Mouse (Mus musculus) left cerebral cortex, adult 2 months (tissue): ENCODE measurements around the gene Grk3. TPM values are rescaled to one million over a fixed set of nuclear protein-coding genes. Genes with fewer than 3 reads are reported as not detected.
A peak's percentile ranks its signal among the peaks of the same experiment; 100 is the strongest.

ENCODE experiments used
- DNase-seq, 2 experiments: peaks; one replicate each; pipeline ENCODE4 v3.0.0; 2021 to 2022; ENCODE audit warnings: low spot score in 2 of 2, mixed read lengths in 1 of 2; ENCODE audit errors: extremely low spot score in 1 of 2
- H3K27ac ChIP-seq: fragments of 200-600 bp; 2 replicates; pipeline ENCODE4 v1.8.1; 2022
- H3K4me3 ChIP-seq: fragments of 200-600 bp; 2 replicates; pipeline ENCODE4 v1.8.1; 2022
- CTCF ChIP-seq: fragments of 200-600 bp; IDR thresholded peaks from 2 replicates; pipeline ENCODE4 v1.8.1; 2022; ENCODE audit warnings: antibody characterized with exemption, mild to moderate bottlenecking, moderate library complexity
- intact Hi-C: fragments of 180-260 bp; cut with DNase I; formaldehyde crosslinking; loops from one replicate; pipeline ENCODE4 v1.15.1; 2025
- long read RNA-seq, 2 experiments: library from polyadenylated mRNA; stranded (forward); transcript quantifications; one replicate each; pipeline ENCODE4 v2.0.0; 2021; ENCODE audit warnings: borderline mapping rate in 2 of 2
- total RNA-seq, 2 experiments: library from RNA; stranded (reverse); gene quantifications; 2 replicates each; pipeline ENCODE4 v1.2.3; 2021

Grk3 gene
- total RNA-seq = 10 to 100 TPM; 83.4 to 87.5 TPM
- long read RNA-seq, experiment 1, full-length matches to known transcripts = 100 of 135 reads
- long read RNA-seq, experiment 1, partial matches to known transcripts = 6 of 135 reads
- long read RNA-seq, experiment 1, other reads (novel, unspliced or antisense) = 29 of 135 reads
- long read RNA-seq, experiment 2, full-length matches to known transcripts = 83 of 116 reads
- long read RNA-seq, experiment 2, partial matches to known transcripts = 21 of 116 reads
- long read RNA-seq, experiment 2, other reads (novel, unspliced or antisense) = 12 of 116 reads

DNA sequence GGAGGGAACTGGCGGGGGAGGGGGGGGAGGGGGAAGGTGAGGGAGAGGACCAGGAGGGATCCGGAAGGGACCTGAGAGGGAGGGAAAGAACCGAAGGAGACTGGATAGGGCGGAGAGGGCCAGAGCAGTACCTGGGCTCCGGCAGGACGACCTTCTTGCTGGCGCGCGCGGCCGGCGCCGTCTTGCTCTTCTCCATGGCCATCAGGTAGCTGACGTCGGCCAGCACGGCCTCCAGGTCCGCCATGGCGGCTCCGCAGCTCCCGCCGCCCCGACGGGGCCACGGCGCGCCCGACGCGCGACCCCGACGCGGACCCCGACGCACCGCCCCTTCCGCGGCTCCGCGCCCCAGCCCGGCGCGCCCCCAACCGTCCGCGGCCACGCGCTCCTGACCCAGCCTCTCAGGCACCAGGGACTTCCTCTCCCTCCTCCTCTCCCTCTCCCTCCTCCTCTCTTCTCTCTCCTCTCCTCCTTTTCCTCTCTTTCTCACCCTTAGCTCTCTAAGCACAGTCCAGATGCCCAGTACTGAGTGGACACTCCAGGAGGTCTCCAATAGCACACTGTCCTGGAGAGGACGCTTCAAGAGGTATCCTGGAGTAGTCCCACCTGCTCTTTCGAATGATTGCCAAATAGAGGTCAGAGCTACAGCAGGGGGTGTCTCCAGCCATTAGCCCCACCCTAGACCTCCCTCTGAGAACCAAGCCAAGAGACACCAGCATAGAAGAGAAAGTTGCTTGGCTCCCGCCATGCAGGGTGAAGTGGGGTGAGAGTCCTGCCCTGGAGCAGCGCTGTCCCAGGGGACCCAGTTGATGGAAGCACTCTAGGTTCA, at the start of gene Grk3:
Grk3 (minus strand) TSS at position 556 of the 826 bp plus-strand sequence.
- TF ChIP-seq CTCF = no peak
- Histone ChIP-seq H3K4me3 (peak within 1 kb of the TSS; percentile 73), H3K27ac (peak within 1 kb of the TSS; percentile 91)
- DNase-seq = peak; percentile 74 to 77
- intact Hi-C loops = loop anchor here (2.0 to 5.0 kb wide), 2 partner anchors 33 to 83 kb away; no protein-coding TSS in a partner anchor

DNA sequence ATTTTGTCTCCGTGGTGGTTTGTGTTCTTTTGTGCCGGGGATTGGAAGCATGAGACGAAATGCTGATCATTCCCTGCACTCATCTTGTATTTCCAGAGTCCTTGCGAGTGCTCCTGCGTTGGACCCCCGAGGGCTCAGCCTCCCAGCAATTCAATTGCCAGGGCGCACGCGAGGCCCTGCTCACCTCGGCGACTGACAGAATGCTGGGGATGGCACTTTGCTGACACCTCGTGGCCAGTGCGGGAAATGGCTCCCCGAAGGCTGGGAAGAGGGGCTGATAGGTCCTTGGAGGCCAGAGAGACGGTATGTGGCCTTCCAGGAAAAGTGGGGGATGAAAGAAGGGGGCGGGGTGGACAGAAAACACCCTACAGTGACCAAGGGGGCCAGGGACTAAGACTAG, 38.7 kb upstream of the Grk3 start:
- H3K27ac ChIP-seq = no peak overlapping the region
- no peak overlapping the region for H3K4me3 ChIP-seq
- intact Hi-C loops = loop anchor here (1.0 to 10.0 kb wide), 3 partner anchors 183 to 622 kb away; partner anchors contain the start of gene Sez6l
- DNase-seq = peak; percentile 78 to 89
- peak; percentile 85 for TF ChIP-seq CTCF

DNA sequence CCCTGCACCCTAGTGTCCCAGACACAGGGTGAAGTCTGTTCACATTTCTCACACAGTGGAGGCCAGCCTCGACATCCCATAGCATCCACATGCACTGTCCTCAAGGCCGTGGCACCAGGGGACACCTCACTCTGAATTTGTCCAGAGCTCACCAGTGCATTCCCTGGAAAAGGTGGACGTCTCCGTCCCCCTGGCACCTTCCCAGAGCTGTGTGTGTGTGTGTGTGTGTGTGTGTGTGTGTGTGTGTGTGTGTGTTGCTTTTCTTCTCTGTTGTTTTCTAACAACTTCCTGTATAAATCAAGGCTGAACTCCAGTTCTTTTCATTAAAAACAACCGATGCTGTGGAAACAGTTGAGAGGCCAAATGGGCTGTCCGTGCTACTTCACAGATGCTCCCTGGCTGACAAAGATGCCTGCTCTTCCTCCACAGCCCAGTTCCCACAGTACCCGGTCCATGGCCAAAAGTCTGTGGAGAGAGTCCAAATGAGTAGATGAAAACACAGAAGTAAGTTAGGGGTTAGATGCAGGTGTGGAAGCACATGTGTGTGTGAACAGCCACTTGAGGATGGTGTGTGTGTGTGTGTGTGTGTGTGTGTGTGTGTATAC, 35.1 kb upstream of the Grk3 start:
- no peak for DNase-seq
- Histone ChIP-seq H3K4me3 (no peak overlapping the region), H3K27ac (peak overlapping the region; percentile 24; the same call in 1 of the 2 replicates)
- no peak for TF ChIP-seq CTCF
- intact Hi-C loops = loop anchor here (5.0 to 10.0 kb wide), 2 partner anchors 476 to 618 kb away; partner anchors contain the start of gene Sez6l

DNA sequence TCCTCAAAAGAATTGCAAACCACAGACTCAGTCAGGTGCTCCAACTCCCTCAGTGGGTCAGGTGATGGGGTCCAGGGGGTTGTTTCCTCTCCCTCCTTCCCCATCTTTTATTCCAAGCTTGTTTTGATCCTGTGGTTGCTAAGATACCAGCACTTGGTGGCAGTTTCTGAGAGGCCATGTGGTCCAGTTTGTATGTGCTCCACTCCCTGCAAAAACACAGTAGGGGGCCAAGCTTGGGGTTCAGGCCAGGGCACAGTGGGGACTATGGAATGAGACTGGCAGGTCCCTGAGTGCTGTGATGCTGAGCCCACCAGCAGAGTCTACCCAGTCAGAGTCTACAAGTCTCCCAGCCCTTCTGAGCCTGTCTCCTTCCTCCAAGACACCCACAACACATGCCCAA, 34.3 kb upstream of the Grk3 start:
- Histone ChIP-seq H3K4me3 (no peak overlapping the region), H3K27ac (peak overlapping the region; percentile 48; the same call in 1 of the 2 replicates)
- intact Hi-C loops = loop anchor here (2.0 to 10.0 kb wide), 3 partner anchors 35 to 618 kb away; partner anchors contain the start of genes Grk3 and Sez6l
- TF ChIP-seq CTCF = no peak
- peak in 1 of 2 experiments; percentile 23 for DNase-seq

DNA sequence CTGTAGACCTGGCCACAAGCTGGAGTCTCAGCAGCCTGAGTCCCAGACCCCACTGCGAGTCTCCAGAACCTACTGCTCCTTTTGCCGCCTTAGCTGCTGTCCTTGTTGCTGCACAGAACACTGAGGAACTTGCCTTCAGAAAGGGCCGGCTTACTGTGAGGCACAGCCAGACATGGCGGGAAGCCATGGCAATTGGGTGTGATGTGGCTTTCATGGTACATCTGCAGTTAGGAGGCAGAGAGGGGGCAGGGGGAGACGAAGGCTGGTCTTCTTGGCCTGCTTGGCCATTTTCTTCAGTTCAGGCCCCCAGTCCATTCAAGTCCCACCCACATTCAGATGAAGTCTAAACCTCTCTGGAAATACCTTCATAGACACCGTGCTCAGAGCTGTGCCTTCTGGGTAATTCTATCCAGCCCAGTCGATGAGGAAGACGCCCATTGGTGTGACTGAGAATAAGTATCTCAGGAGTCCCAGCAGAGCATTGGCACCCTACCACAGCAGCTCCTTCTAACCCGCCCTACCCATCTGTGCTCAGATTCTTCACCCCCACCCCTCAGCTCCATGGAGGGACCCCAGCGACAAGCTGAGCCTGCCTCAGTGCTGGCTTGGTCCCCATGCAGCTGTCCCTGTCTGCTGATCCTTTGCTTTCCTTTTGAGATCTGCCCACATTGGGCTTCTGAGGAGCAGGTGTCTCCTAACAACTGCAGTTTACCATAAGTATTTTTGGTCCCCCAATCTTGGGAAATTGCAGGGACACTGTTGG, 30.1 kb upstream of the Grk3 start:
- intact Hi-C loops = no loop called here
- peak overlapping the region; percentile 54; the same call in 1 of the 2 replicates for H3K27ac ChIP-seq
- TF ChIP-seq CTCF = no peak
- H3K4me3 ChIP-seq = no peak overlapping the region
- DNase-seq = no peak

DNA sequence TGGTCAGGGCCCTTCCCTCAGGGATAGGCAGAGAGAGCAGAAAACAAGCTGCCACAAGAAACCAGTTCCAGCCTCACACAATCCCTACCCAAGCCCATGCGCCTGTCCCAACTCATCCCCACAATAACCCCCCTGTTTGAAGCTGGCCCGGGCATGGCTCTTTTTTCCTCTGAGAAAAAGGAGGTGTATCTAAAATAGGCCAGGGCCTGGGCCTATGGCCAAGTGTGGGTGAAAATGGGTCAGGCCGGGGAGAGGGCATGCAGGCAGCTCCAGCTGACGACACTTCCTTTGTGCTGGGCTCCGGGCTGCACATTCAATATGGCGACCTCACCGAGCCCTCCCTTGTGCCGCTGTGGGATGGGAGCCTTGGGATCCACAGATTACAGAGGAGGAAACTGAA, 27.9 kb upstream of the Grk3 start:
- intact Hi-C loops = no loop called here
- no peak overlapping the region for H3K4me3 ChIP-seq
- no peak for TF ChIP-seq CTCF
- H3K27ac ChIP-seq = peak overlapping the region; percentile 69
- peak; percentile 49 to 63 for DNase-seq

DNA sequence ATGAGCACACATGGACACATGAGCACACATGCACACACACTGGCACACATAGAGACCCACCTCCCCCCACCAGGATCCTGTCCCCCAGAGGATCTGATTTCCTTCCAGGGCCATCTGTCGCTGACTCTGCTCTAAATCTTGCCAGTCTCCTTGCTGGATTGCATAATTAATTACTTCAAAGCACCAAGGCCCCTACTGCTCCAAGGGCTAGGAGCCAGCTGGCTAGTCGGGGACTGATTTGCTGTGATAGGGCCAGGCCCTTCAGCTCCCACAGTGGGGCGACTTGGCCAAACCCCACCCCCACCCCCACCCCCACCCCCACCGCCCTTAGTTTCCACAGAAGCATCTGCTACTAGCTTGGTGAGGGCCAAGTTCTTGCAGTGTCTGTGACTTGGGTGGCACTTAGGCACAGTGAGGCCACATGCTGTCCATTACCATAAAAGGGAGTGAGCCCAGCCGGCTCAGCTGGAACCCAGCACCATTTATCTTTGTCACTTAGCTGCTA, 26.0 kb upstream of the Grk3 start:
- Histone ChIP-seq H3K27ac (peak overlapping the region; percentile 54), H3K4me3 (no peak overlapping the region)
- TF ChIP-seq CTCF = no peak
- DNase-seq = peak; percentile 45 to 56
- intact Hi-C loops = no loop called here

DNA sequence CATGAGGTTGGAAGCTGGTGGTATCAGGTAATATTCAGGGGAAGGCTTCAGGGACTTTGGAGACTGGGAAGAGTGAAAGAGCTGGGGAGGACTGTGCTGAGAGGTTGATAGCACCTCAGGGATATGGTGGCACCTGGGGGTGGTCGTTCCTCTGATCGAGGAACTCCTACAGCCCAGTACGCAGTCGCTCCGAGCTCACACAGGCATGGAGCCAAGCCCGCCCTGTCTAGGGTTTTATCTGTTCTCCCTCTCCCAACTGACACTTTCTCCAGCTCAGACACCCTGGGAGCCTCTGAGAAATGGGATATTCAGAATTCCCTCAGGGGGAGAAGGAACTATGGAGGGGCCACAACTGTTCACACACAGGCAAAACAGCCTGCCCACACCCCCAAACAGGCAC, 25.2 kb upstream of the Grk3 start:
- intact Hi-C loops = no loop called here
- H3K27ac ChIP-seq = peak overlapping the region; percentile 53
- no peak for TF ChIP-seq CTCF
- H3K4me3 ChIP-seq = no peak overlapping the region
- peak in 1 of 2 experiments; percentile 49 for DNase-seq

DNA sequence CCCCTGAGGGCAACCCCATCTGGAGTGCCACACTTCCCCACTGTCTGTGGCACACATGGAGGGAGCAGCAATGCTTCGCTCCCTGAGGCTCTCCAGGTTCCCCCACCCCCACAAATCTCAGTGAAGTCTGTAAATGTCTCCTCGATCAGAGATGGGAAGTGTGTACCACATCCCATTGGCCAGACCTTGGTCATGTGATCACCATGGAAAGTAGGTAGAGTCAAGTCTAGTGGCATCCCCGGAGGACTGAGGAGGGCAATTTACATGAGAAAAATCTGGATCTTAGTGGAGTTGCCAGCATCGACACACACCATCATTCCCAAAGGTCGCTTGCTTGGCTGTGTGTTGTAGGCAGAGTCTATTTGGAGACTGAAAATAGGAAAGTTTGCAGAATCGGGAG, 23.0 kb upstream of the Grk3 start:
- Histone ChIP-seq H3K27ac (peak overlapping the region; percentile 44; the same call in 1 of the 2 replicates), H3K4me3 (no peak overlapping the region)
- intact Hi-C loops = no loop called here
- DNase-seq = no peak
- no peak for TF ChIP-seq CTCF

DNA sequence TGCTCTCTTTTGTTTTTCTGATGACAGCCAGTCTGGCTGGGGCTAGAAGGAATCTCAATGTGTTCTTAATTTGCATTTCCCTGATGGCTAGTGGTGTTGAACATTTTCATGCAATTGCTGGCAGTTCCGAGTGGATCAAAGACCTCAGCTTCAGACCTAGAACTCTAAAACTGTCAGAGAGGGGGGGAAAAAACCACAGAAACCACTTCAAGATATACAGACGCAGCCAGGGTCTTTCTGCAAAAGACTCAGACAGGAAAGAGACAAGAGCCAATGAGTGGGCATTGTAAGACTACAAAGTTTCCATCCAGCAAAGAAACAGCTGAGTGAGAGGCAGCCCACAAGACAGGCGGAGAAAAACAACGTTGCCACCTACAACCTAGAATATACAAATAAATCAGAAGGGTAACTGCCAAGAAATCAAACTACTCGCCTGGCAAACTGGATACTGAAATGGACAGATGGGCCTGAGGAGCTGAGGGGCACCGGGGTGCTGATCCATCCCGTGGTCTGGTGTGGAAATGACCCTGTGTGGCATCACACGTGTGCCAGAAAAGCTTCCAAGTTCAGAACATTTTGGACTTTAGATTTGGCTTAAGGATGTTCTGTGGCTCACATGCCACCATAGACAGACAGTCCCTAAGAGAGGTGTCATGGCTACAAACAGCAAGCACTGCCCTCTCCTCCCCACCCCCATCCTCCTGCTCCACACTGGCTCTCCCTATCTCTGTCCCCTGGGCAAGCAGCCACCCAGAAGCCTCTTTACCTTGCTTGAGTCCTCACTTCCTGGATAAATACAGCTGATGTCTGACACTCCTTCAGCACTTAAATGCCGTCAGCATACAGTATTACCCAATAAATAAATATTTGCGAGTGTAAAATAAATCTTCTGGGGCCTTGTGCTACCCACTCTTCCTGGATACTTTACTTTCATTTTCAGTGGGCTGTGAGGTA, 19.8 kb upstream of the Grk3 start:
- no peak overlapping the region for H3K4me3 ChIP-seq
- DNase-seq = no peak
- 0 out of 2 replicates have a peak overlapping the region, but pooled peaks have one; percentile 10 for H3K27ac ChIP-seq
- intact Hi-C loops = loop anchor here (2.0 kb wide), 1 partner anchor 17 kb away; no protein-coding TSS in a partner anchor
- no peak for TF ChIP-seq CTCF
